Mouse (Mus musculus) CH12.LX (cell line): ENCODE data around the gene Olfr1156. TPM values are rescaled to one million over a fixed set of nuclear protein-coding genes. Genes with fewer than 3 reads are reported as not detected.

Source experiments
- DNase-seq: peaks from one replicate; pipeline ENCODE4 v3.0.0-alpha.2; 2013; ENCODE audit errors: extremely low read depth
- H3K27ac ChIP-seq: 2 replicates; pipeline ENCODE4 v1.5.1; 2012; ENCODE audit warnings: low read depth, mild to moderate bottlenecking, control low read depth, moderate library complexity; ENCODE audit not compliant: insufficient read depth
- H3K27me3 ChIP-seq: replicated peaks from 2 replicates; pipeline ENCODE3; 2012; ENCODE audit warnings: inconsistent platforms
- H3K36me3 ChIP-seq, 2 experiments: replicated peaks in 1 of 2; 2 replicates each; pipeline versions ENCODE3 to v1.6.1; 2012; ENCODE audit warnings: inconsistent platforms in 1 of 2, low read length in 1 of 2, mild to moderate bottlenecking in 1 of 2, mixed read lengths in 1 of 2, moderate library complexity in 1 of 2; ENCODE audit not compliant: control insufficient read depth in 1 of 2, insufficient read depth in 1 of 2
- H3K4me1 ChIP-seq, 2 experiments: 2 replicates each; pipeline ENCODE4 v1.6.1; 2012; ENCODE audit warnings: inconsistent platforms in 1 of 2, moderate library complexity in 1 of 2; ENCODE audit not compliant: insufficient read depth in 2 of 2, control insufficient read depth in 1 of 2
- H3K4me2 ChIP-seq: 2 replicates; pipeline ENCODE4 v1.6.1; 2012; ENCODE audit warnings: low read depth, mild to moderate bottlenecking, control low read depth; ENCODE audit not compliant: poor library complexity, insufficient read depth, severe bottlenecking
- H3K4me3 ChIP-seq, 3 experiments: fragments of 150-350 bp in 1 of 3; sonication (generic) in 1 of 3; replicated peaks in 1 of 3; 2 replicates each; pipeline versions ENCODE3 to v1.5.1; 2011 to 2012; ENCODE audit warnings: low read depth in 2 of 3, low read length in 2 of 3, mild to moderate bottlenecking in 2 of 3, moderate library complexity in 2 of 3, control low read depth in 1 of 3, improper control_type of control experiment in 1 of 3, inconsistent platforms in 1 of 3, mixed read lengths in 1 of 3; ENCODE audit not compliant: poor library complexity in 1 of 3
- H3K79me2 ChIP-seq: replicated peaks from 2 replicates; pipeline ENCODE4 v1.6.1; 2012; ENCODE audit warnings: mild to moderate bottlenecking, moderate library complexity; ENCODE audit not compliant: control insufficient read depth, poor library complexity, insufficient read depth, severe bottlenecking; ENCODE audit errors: extremely low read depth
- H3K9ac ChIP-seq: 2 replicates; pipeline ENCODE4 v1.6.1; 2012; ENCODE audit warnings: low read depth, mild to moderate bottlenecking, control low read depth, moderate library complexity; ENCODE audit not compliant: insufficient read depth
- H3K9me3 ChIP-seq: replicated peaks from 2 replicates; pipeline ENCODE3; 2012; ENCODE audit warnings: low read length, inconsistent platforms, mixed read lengths
- BHLHE40 ChIP-seq: IDR thresholded peaks from 2 replicates; pipeline ENCODE4 v1.6.1; 2011; ENCODE audit warnings: mild to moderate bottlenecking, low read depth, low read length, improper control_type of control experiment
- CHD2 ChIP-seq: IDR thresholded peaks from 2 replicates; pipeline ENCODE4 v1.6.1; 2011; ENCODE audit warnings: low read length, improper control_type of control experiment
- E2F4 ChIP-seq: IDR thresholded peaks from 2 replicates; pipeline ENCODE4 v1.6.1; 2011; ENCODE audit warnings: low read depth, low read length, improper control_type of control experiment; ENCODE audit not compliant: insufficient replicate concordance
- EP300 ChIP-seq: IDR thresholded peaks from 2 replicates; pipeline ENCODE4 v1.6.1; 2011; ENCODE audit warnings: low read length, improper control_type of control experiment
- GABPA ChIP-seq: IDR thresholded peaks from 2 replicates; pipeline ENCODE4 v1.6.1; 2012; ENCODE audit warnings: low read depth, low read length, improper control_type of control experiment, inconsistent platforms; ENCODE audit not compliant: insufficient replicate concordance
- IRF4 ChIP-seq: IDR thresholded peaks from 2 replicates; pipeline ENCODE4 v1.6.1; 2014; ENCODE audit warnings: low read depth, mild to moderate bottlenecking, inconsistent platforms, low read length, improper control_type of control experiment
- JUN ChIP-seq: IDR thresholded peaks from 2 replicates; pipeline ENCODE4 v1.6.1; 2011; ENCODE audit warnings: low read depth, mild to moderate bottlenecking, low read length, improper control_type of control experiment, moderate library complexity; ENCODE audit not compliant: insufficient read depth
- JUND ChIP-seq: conservative IDR thresholded peaks from 2 replicates; pipeline ENCODE4 v1.6.1; 2011; ENCODE audit warnings: low read depth, low read length, improper control_type of control experiment
- MEF2A ChIP-seq: IDR thresholded peaks from 2 replicates; pipeline ENCODE4 v1.6.1; 2014; ENCODE audit warnings: low read depth, mild to moderate bottlenecking, inconsistent platforms, low read length, improper control_type of control experiment, borderline replicate concordance
- MXI1 ChIP-seq: IDR thresholded peaks from 2 replicates; pipeline ENCODE4 v1.6.1; 2011; ENCODE audit warnings: mild to moderate bottlenecking, low read depth, low read length, improper control_type of control experiment
- NELFE ChIP-seq: IDR thresholded peaks from 2 replicates; pipeline ENCODE4 v1.6.1; 2011; ENCODE audit warnings: low read depth, low read length, improper control_type of control experiment
- PAX5 ChIP-seq: IDR thresholded peaks from 2 replicates; pipeline ENCODE4 v1.6.1; 2012; ENCODE audit warnings: low read length, inconsistent platforms, mixed read lengths
- POLR2A ChIP-seq: IDR thresholded peaks from 2 replicates; pipeline ENCODE4 v1.6.1; 2011; ENCODE audit warnings: low read depth, mild to moderate bottlenecking, improper control_type of control experiment, low read length
- POLR2AphosphoS2 ChIP-seq: IDR thresholded peaks from 2 replicates; pipeline ENCODE4 v1.6.1; 2011; ENCODE audit warnings: low read depth, low read length, improper control_type of control experiment
- RAD21 ChIP-seq: IDR thresholded peaks from 2 replicates; pipeline ENCODE4 v1.6.1; 2011; ENCODE audit warnings: low read depth, mild to moderate bottlenecking, low read length, improper control_type of control experiment, moderate library complexity
- RCOR1 ChIP-seq: conservative IDR thresholded peaks from 2 replicates; pipeline ENCODE4 v1.6.1; 2012; ENCODE audit warnings: low read depth, mild to moderate bottlenecking, inconsistent platforms, low read length, improper control_type of control experiment
- SIN3A ChIP-seq: IDR thresholded peaks from 2 replicates; pipeline ENCODE4 v1.6.1; 2012; ENCODE audit warnings: low read length, improper control_type of control experiment, inconsistent platforms
- TBP ChIP-seq: conservative IDR thresholded peaks from 2 replicates; pipeline ENCODE4 v1.6.1; 2011; ENCODE audit warnings: low read depth, low read length, improper control_type of control experiment
- TCF12 ChIP-seq: IDR thresholded peaks from 2 replicates; pipeline ENCODE4 v1.6.1; 2014; ENCODE audit warnings: low read depth, mild to moderate bottlenecking, inconsistent platforms, low read length, improper control_type of control experiment
- USF1 ChIP-seq: IDR thresholded peaks from 2 replicates; pipeline ENCODE4 v1.6.1; 2014; ENCODE audit warnings: low read depth, mild to moderate bottlenecking, inconsistent platforms, low read length, improper control_type of control experiment
- USF2 ChIP-seq: conservative IDR thresholded peaks from 2 replicates; pipeline ENCODE4 v1.6.1; 2011; ENCODE audit warnings: low read depth, low read length, improper control_type of control experiment
- ZKSCAN1 ChIP-seq: IDR thresholded peaks from 2 replicates; pipeline ENCODE4 v1.6.1; 2012; ENCODE audit warnings: low read depth, inconsistent platforms, low read length, improper control_type of control experiment, borderline replicate concordance
- ZMIZ1 ChIP-seq: IDR thresholded peaks from 2 replicates; pipeline ENCODE4 v1.6.1; 2012; ENCODE audit warnings: low read depth, mild to moderate bottlenecking, inconsistent platforms, low read length, improper control_type of control experiment
- dilution Hi-C: fragments of 300-500 bp; cut with MboI; formaldehyde crosslinking; loops from 2 replicates; pipeline ENCODE4 v1.14.3; 2020; ENCODE audit warnings: low sequenced_read_pairs; ENCODE audit not compliant: extremely low pct_unique_long_range_greater_than_20kb, extremely low pct_ligation_motif_present
- in situ Hi-C: fragments of 300-500 bp; cut with MboI; formaldehyde crosslinking; loops from 3 replicates; pipeline ENCODE4 v1.14.3; 2019; ENCODE audit warnings: low sequenced_read_pairs, low pct_ligation_motif_present, low pct_unique_long_range_greater_than_20kb, mixed read lengths
- polyA plus RNA-seq: library from polyadenylated mRNA; unstranded; fragments of >175 nt; gene quantifications from 2 replicates; pipeline ENCODE4 v1.2.1, GENCODE M21; 2012; ENCODE audit warnings: low read depth; ENCODE audit not compliant: insufficient read length
- total RNA-seq, 2 experiments: library from RNA; depleted of rRNA; stranded (reverse); fragments of 300-350 nt in 1 of 2; fragments of >200 nt in 1 of 2; gene quantifications; 2 replicates each; pipeline ENCODE4 v1.2.3; 2012 to 2014

Olfr1156 gene
- total and polyA plus RNA-seq, 3 experiments: not detected

DNA sequence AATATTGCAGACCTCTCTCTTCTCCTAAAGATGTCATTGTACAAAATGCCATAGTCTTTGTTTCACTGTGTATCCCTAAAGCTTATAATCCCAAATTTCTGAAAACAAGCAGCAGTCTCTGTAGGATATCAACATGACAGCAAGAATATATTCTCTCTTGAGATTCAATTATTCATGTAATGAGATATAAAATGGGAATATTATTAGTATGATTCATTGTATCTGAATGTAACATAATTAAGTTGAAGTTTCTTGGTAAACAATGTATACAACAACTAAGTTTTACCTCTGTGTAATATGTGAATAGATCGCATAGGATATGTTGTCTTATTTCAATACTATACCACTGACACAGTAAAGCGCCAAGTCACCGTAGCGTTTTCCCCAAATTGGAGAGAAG lies 15.3 kb upstream of the Olfr1156 start, which contains the start of gene Olfr1157:
Olfr1157 (minus strand) TSS at position 101 of the 400 bp plus-strand sequence.
- H3K4me2 ChIP-seq: no peak within 1 kb of the TSS
- no peaks in the 10 kb centered on the region for H3K79me2 ChIP-seq
- no peaks in the 10 kb centered on the region for H3K27me3 ChIP-seq
- H3K4me3 ChIP-seq: no peak within 1 kb of the TSS
- H3K9me3 ChIP-seq: peaks cover 13% of the 10 kb centered on the region
- no peak for TF ChIP-seq ZKSCAN1
- TF ChIP-seq GABPA: no peak
- TF ChIP-seq BHLHE40: no peak
- TF ChIP-seq MXI1: no peak
- no peak for TF ChIP-seq TCF12
- no peak for DNase-seq
- dilution Hi-C loops (no loop called here), in situ Hi-C loops (no loop called here)
- no peaks in the 10 kb centered on the region for H3K4me1 ChIP-seq
- H3K36me3 ChIP-seq: no peaks in the 10 kb centered on the region
- H3K27ac ChIP-seq: no peak within 1 kb of the TSS
- no peak within 1 kb of the TSS for H3K9ac ChIP-seq

DNA sequence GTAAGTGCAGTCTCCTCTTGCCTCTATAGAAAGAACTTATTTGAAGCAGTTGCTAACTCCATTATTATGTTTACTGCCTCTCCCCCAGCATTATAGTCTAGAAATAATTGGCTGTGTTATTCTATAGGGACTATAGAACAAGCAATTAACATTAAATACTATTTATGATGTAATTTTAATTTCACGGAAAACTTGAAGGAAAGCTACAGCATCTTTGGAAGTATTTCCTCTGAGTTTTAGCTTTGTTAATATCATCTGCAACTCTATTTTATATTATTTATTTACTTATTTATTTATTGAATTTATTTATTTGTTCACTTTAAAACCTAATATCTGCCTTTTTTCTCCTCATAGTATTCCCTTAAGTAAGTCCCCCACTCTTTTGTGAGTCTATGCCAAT lies 7.9 kb downstream of the Olfr1156 start, which contains the start of gene Olfr1155:
Olfr1155 (minus strand) TSS at position 101 of the 400 bp plus-strand sequence.
- no peaks in the 10 kb centered on the region for H3K27me3 ChIP-seq
- no peaks in the 10 kb centered on the region for H3K79me2 ChIP-seq
- in situ Hi-C loops: no loop called here
- no peaks in the 10 kb centered on the region for H3K36me3 ChIP-seq
- H3K9ac ChIP-seq: no peak within 1 kb of the TSS
- H3K9me3 ChIP-seq: peaks cover 16% of the 10 kb centered on the region
- no peak for DNase-seq
- no peak for TF ChIP-seq TCF12
- TF ChIP-seq CHD2: no peak
- TF ChIP-seq E2F4: no peak
- no peak for TF ChIP-seq RCOR1
- no peak for TF ChIP-seq IRF4
- dilution Hi-C loops: no loop called here
- no peaks in the 10 kb centered on the region for H3K4me1 ChIP-seq
- no peak within 1 kb of the TSS for H3K4me3 ChIP-seq
- no peak within 1 kb of the TSS for H3K27ac ChIP-seq
- no peak within 1 kb of the TSS for H3K4me2 ChIP-seq

DNA sequence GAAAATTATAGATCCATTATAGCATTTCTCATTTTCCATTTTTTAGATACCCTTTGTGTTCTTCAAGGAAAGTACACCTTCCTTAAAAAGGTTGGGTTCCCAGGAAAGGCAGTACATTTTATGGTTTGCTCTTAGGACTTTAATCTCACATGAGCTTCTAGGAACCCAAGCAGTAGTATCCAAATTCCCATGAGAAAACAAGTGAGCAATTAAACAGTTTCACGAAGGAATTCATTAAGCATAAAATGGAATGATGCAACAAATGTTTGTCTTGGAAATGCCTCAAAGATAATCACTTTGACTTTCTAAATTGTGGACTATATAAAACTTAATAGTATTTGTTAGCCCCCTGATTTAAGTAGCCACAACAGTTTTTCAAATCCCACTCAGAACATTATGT lies 47.8 kb downstream of the Olfr1156 start, which contains the start of gene Olfr1154:
Olfr1154 (minus strand) TSS at position 101 of the 400 bp plus-strand sequence.
- Histone ChIP-seq H3K4me1 (no peaks in the 10 kb centered on the region), H3K9ac (no peak within 1 kb of the TSS), H3K4me2 (no peak within 1 kb of the TSS), H3K36me3 (no peaks in the 10 kb centered on the region), H3K27ac (no peak within 1 kb of the TSS), H3K9me3 (no peaks in the 10 kb centered on the region), H3K79me2 (no peaks in the 10 kb centered on the region), H3K4me3 (no peak within 1 kb of the TSS), H3K27me3 (no peaks in the 10 kb centered on the region)
- dilution Hi-C loops (no loop called here), in situ Hi-C loops (no loop called here)
- DNase-seq: no peak
- TF ChIP-seq TCF12 (no peak), GABPA (no peak), PAX5 (no peak), POLR2AphosphoS2 (no peak), SIN3A (no peak), POLR2A (no peak), EP300 (no peak), MEF2A (no peak), ZMIZ1 (no peak), JUN (no peak), JUND (no peak), MXI1 (no peak), USF2 (no peak), USF1 (no peak), NELFE (no peak), TBP (no peak), RAD21 (no peak)
